Mouse (Mus musculus): Measurements from ENCODE around the gene Pemt. TPM values are rescaled to one million over a fixed set of nuclear protein-coding genes. Genes with fewer than 3 reads are reported as not detected.
"Not testable (repeated sequence)": the region's sequence is repeated elsewhere in the genome, so short reads cannot be mapped to it uniquely, and the experiment has no call there.

The Pemt gene
- polyA plus RNA-seq, 1 experiment from 2014 or later: 10.8 TPM

DNA sequence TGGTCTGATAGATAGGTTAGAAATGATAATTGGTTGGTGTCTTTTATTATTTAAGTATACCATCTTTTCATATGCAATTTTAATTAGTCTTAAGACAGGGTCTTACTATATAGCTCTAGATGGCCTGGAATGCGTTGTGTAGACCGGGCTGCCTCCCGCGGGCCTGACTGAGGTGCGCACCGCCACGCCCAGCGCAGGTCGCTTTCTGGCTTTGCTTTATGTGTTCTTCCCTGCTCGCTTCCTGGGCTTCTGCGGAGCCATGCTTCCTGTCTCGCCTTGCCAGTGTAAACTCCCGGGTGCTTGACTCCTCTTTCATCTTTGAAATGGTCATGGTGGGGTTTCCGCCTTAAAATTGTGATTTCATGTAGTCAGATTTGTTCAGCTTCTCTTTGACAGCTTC is 93.4 kb downstream of the Pemt start:
- H3K4me3 ChIP-seq: no peak overlapping the region
- DNase-seq (ENCODE audit: low spot score): no peak
- H3K27me3 ChIP-seq (ENCODE audit: low read depth, poor library complexity, severe bottlenecking): no peaks in the 10 kb centered on the region
- peaks cover 24% of the 10 kb centered on the region for H3K36me3 ChIP-seq
- peaks cover 10% of the 10 kb centered on the region for H3K4me1 ChIP-seq
- H3K27ac ChIP-seq (replicated peaks): no peak overlapping the region
- H3K9me3 ChIP-seq (replicated peaks): no peaks in the 10 kb centered on the region
- WGBS: 91% methylated on average over 14 of the region's 14 CpGs

GRCm38 (mm10) chr11:59948401-59948767 is 97.9 kb downstream of the Pemt start:
- 2% methylated on average over 16 of the region's 16 CpGs for WGBS
- 0 out of 2 replicates have a peak, but pooled peaks cover 6% of the 10 kb centered on the region for H3K36me3 ChIP-seq
- DNase-seq (ENCODE audit: low spot score): no peak
- H3K4me1 ChIP-seq: peaks cover 21% of the 10 kb centered on the region
- no peaks in the 10 kb centered on the region for H3K9me3 ChIP-seq (replicated peaks)
- H3K27me3 ChIP-seq (ENCODE audit: low read depth, poor library complexity, severe bottlenecking): no peaks in the 10 kb centered on the region
- H3K27ac ChIP-seq (replicated peaks): peak overlapping the region; percentile 93
- H3K4me3 ChIP-seq: peak overlapping the region; percentile 88

DNA sequence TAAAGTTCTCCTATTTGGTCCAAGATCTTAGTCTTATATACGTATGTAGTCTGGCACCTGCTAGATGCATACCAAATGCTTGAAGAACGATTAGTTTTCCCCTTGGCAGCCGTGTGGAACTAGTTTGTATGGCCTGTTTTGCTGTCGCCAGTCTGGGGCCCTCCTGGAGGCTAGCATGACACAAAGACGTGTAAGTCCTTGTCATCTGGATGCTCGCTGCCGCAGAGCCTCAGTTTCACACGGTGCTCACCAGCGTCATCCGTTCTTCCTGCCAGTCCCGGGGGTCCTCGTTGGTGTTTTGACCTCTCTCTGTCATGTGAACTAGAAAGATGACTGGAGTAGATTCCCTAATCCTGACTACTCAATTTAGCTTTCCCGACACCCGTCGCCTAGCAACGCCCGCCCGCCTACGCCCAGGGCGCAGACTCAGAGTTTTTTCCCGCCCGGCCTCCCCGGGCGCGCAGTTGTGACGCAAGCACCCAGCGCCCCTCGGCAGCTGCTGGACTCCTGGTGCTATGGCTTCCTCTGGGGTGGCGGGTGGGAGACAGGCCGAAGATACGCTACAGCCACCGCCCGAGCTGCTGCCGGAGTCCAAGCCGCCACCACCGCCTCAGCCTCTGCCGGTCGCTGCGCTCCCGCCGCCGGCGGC is 98.4 kb downstream of the Pemt start, which contains the start of gene Med9:
TSS of gene Med9 (plus strand) at position 455 of the 649 bp plus-strand sequence.
- Histone ChIP-seq H3K9me3 (replicated peaks) (no peaks in the 10 kb centered on the region), H3K4me1 (peaks cover 21% of the 10 kb centered on the region), H3K36me3 (0 out of 2 replicates have a peak, but pooled peaks cover 6% of the 10 kb centered on the region), H3K27me3 (ENCODE audit: low read depth, poor library complexity, severe bottlenecking) (no peaks in the 10 kb centered on the region), H3K27ac (replicated peaks) (peak within 1 kb of the TSS; percentile 93), H3K4me3 (peak within 1 kb of the TSS; percentile 88)
- 2% methylated on average over 43 of the region's 43 CpGs for WGBS
- DNase-seq (ENCODE audit: low spot score): peak; percentile 96

DNA sequence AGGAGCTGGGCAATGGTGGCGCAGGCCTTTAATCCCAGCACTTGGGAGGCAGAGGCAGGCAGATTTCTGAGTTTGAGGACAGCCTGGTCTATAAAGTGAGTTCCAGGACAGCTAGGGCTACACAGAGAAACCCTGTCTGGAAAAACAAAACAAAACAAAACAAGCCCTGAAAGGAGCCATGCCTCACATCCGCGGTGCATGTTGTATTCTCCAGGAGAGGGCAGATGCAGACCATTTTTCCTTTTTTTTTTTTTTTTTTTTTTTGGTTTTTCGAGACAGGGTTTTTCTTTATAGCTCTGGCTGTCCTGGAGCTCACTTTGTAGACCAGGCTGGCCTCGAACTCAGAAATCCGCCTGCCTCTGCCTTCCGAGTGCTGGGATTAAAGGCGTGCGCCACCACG is 101.4 kb downstream of the Pemt start:
- DNase-seq (ENCODE audit: low spot score); H3K9me3 ChIP-seq (replicated peaks); H3K27ac ChIP-seq (replicated peaks); H3K4me3 ChIP-seq; H3K36me3 ChIP-seq; H3K27me3 ChIP-seq (ENCODE audit: low read depth, poor library complexity, severe bottlenecking): not testable (repeated sequence)
- peaks cover 21% of the 10 kb centered on the region for H3K4me1 ChIP-seq
- 90% methylated on average over 10 of the region's 10 CpGs for WGBS

GRCm38 (mm10) chr11:59941391-59941790 is 104.9 kb downstream of the Pemt start:
- no peaks in the 10 kb centered on the region for H3K9me3 ChIP-seq (replicated peaks)
- H3K4me1 ChIP-seq: no peaks in the 10 kb centered on the region
- H3K27me3 ChIP-seq (ENCODE audit: low read depth, poor library complexity, severe bottlenecking): no peaks in the 10 kb centered on the region; the same call in 1 of the 2 replicates
- no peak for DNase-seq (ENCODE audit: low spot score)
- H3K4me3 ChIP-seq: no peak overlapping the region
- 25% methylated on average over 3 of the region's 3 CpGs for WGBS
- H3K36me3 ChIP-seq: no peaks in the 10 kb centered on the region
- H3K27ac ChIP-seq (replicated peaks): no peak overlapping the region

- H3K4me3 ChIP-seq: no peak overlapping the region
- H3K27ac ChIP-seq (replicated peaks): no peak overlapping the region
- no peak for DNase-seq (ENCODE audit: low spot score)
- H3K4me1 ChIP-seq: no peaks in the 10 kb centered on the region
- WGBS: 66% methylated on average over 3 of the region's 3 CpGs
- no peaks in the 10 kb centered on the region; the same call in 1 of the 2 replicates for H3K27me3 ChIP-seq (ENCODE audit: low read depth, poor library complexity, severe bottlenecking)
- no peaks in the 10 kb centered on the region for H3K36me3 ChIP-seq
- H3K9me3 ChIP-seq (replicated peaks): no peaks in the 10 kb centered on the region
Measured at GRCm38 (mm10) chr11:59940645-59941044, 105.6 kb downstream of the Pemt start.

- WGBS: 81% methylated on average over 1 of the region's 1 CpGs
Measured at GRCm38 (mm10) chr11:59939821-59940220, 106.5 kb downstream of the Pemt start.

DNA sequence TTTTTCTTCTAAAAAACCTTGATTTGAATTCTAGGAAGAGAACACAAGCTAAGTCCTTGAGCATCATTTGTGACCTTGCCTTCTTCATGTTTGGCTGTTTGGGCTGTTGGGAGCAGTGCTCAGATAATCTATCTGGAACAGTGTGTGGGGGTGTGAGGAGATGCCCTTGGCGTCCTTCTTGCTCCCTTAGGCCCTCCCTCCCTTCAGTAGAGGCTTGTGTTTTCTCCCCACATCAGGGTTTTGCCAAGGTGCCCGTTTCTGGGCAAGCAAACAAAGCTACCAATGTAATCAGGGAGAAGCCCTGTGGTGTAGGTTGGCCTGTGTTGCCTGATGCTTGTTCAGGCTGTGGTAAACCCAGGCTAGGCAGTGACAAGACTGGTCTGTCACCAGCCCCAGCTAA is 108.7 kb downstream of the Pemt start:
- Histone ChIP-seq H3K27ac (replicated peaks) (no peak overlapping the region), H3K4me3 (no peak overlapping the region), H3K9me3 (replicated peaks) (no peaks in the 10 kb centered on the region), H3K4me1 (0 out of 2 replicates have a peak, but pooled peaks cover 6% of the 10 kb centered on the region), H3K36me3 (no peaks in the 10 kb centered on the region), H3K27me3 (ENCODE audit: low read depth, poor library complexity, severe bottlenecking) (peaks cover 4% of the 10 kb centered on the region; the same call in 1 of the 2 replicates)
- 60% methylated on average over 2 of the region's 2 CpGs for WGBS
- DNase-seq (ENCODE audit: low spot score): no peak

More at GRCm38 (mm10) chr11:59939821-59940220, 106.5 kb downstream of the Pemt start:
- no peak overlapping the region for H3K4me3 ChIP-seq
- no peak for DNase-seq (ENCODE audit: low spot score)
- H3K36me3 ChIP-seq: no peaks in the 10 kb centered on the region
- no peaks in the 10 kb centered on the region for H3K9me3 ChIP-seq (replicated peaks)
- no peak overlapping the region for H3K27ac ChIP-seq (replicated peaks)
- no peaks in the 10 kb centered on the region for H3K4me1 ChIP-seq
- H3K27me3 ChIP-seq (ENCODE audit: low read depth, poor library complexity, severe bottlenecking): no peaks in the 10 kb centered on the region; the same call in 1 of the 2 replicates

DNA sequence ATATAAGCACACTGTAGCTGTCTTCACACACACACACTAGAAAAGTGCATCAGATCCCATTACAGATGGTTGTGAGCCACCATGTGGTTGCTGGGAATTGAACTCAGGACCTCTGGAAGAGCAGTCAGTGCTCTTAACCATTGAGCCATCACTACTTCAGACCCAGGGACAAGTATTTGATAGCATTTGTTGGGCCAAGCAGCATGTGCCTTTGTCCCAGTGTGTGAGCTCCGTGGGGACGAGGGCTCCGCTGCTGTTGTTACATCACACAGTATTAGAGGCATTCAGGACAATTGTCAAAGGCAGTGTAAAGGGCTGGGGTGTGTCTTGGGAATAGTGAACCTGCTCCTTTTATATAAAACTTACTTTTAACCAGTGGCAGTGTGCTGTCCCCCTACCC is 109.3 kb downstream of the Pemt start:
- 84% methylated on average over 3 of the region's 3 CpGs for WGBS
- Histone ChIP-seq H3K27ac (replicated peaks) (no peak overlapping the region), H3K27me3 (ENCODE audit: low read depth, poor library complexity, severe bottlenecking) (0 out of 2 replicates have a peak, but pooled peaks cover 4% of the 10 kb centered on the region), H3K4me3 (no peak overlapping the region), H3K9me3 (replicated peaks) (no peaks in the 10 kb centered on the region), H3K4me1 (0 out of 2 replicates have a peak, but pooled peaks cover 6% of the 10 kb centered on the region), H3K36me3 (no peaks in the 10 kb centered on the region)
- no peak for DNase-seq (ENCODE audit: low spot score)

- no peak overlapping the region for H3K4me3 ChIP-seq
- WGBS: 57% methylated on average over 12 of the region's 12 CpGs
- H3K4me1 ChIP-seq: 0 out of 2 replicates have a peak, but pooled peaks cover 6% of the 10 kb centered on the region
- no peaks in the 10 kb centered on the region for H3K9me3 ChIP-seq (replicated peaks)
- 0 out of 2 replicates have a peak, but pooled peaks cover 4% of the 10 kb centered on the region for H3K27me3 ChIP-seq (ENCODE audit: low read depth, poor library complexity, severe bottlenecking)
- no peak for DNase-seq (ENCODE audit: low spot score)
- H3K36me3 ChIP-seq: no peaks in the 10 kb centered on the region
- H3K27ac ChIP-seq (replicated peaks): 0 out of 2 replicates have a peak overlapping the region, but pooled peaks have one; percentile 33
Measured at GRCm38 (mm10) chr11:59933943-59934342, 112.3 kb downstream of the Pemt start.

- Histone ChIP-seq H3K27ac (replicated peaks) (no peak overlapping the region), H3K4me1 (0 out of 2 replicates have a peak, but pooled peaks cover 6% of the 10 kb centered on the region), H3K27me3 (ENCODE audit: low read depth, poor library complexity, severe bottlenecking) (0 out of 2 replicates have a peak, but pooled peaks cover 4% of the 10 kb centered on the region), H3K4me3 (no peak overlapping the region), H3K9me3 (replicated peaks) (no peaks in the 10 kb centered on the region), H3K36me3 (no peaks in the 10 kb centered on the region)
- 78% methylated on average over 9 of the region's 9 CpGs for whole genome bisulfite sequencing
- no peak for DNase-seq (ENCODE audit: low spot score)
Measured at GRCm38 (mm10) chr11:59932560-59933337, 113.5 kb downstream of the Pemt start.

DNA sequence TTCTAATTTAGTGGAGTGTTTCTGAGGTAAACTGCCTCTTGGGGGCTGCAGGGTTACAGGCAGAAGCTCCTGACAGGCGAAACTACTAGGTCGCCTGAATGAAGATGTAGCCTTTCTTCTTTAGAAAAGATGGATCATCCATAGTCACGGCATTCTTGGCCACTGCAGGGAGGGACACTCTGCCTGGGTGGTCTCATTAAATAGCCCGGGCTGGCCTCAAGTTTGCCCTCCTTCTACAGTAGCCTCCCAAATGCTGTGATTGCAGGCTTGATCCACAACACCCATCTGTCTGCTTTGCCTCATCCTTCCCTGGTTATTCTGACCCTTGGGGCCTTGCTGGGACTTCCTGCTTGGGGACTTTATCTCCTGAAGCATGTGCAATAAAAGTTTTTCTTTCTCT is 116.3 kb downstream of the Pemt start:
- WGBS: 71% methylated on average over 4 of the region's 4 CpGs
- Histone ChIP-seq H3K36me3 (no peaks in the 10 kb centered on the region), H3K9me3 (replicated peaks) (no peaks in the 10 kb centered on the region), H3K27ac (replicated peaks) (no peak overlapping the region), H3K4me3 (no peak overlapping the region), H3K4me1 (0 out of 2 replicates have a peak, but pooled peaks cover 6% of the 10 kb centered on the region), H3K27me3 (ENCODE audit: low read depth, poor library complexity, severe bottlenecking) (0 out of 2 replicates have a peak, but pooled peaks cover 4% of the 10 kb centered on the region)
- no peak for DNase-seq (ENCODE audit: low spot score)
